Comparison of ENCODE assay signal across 13 mouse cellular contexts in the genomic region with DNA sequence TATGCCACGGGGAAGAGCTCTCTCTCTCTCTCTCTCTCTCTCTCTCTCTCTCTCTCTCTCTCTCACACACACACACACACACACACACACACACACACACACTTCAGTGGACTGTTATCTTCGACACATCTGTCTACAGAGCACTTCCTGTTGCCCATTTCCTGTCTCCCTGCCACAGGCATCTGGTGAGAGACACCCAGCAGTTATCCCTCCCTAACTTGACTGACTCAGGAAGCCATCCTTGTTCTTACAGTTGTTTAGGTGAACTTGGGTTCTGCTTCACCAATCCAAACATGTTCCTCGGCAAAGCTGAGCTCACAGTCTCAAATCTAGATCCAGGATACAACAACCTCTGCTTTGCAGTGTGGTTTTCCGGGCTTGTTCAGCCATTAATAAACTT.
"Had no signal": no experiment of that assay in that cellular context is flagged by ENCODE, and none has a peak within 500 bp of the region (broad histone marks: within the 10 kb centered on the region; RNA-seq: fewer than 3 reads in every experiment).

No protein-coding gene starts in this region.

- H3K27ac ChIP-seq: intestine, embryonic 15.5 days; kidney, embryonic 15.5 days; limb, embryonic 13.5 days; liver, embryonic 14.5 days; midbrain, embryonic 13.5 days; neural tube, embryonic 15.5 days; stomach, postnatal 0 days had no signal

- H3K27me3 ChIP-seq: intestine, embryonic 15.5 days; kidney, embryonic 15.5 days; limb, embryonic 13.5 days; midbrain, embryonic 13.5 days; neural tube, embryonic 15.5 days had no signal

- H3K9me3 ChIP-seq: intestine, embryonic 15.5 days; kidney, embryonic 15.5 days; limb, embryonic 13.5 days; midbrain, embryonic 13.5 days; neural tube, embryonic 15.5 days had no signal

- H3K9ac ChIP-seq: intestine, embryonic 15.5 days; kidney, embryonic 15.5 days; limb, embryonic 13.5 days; liver, embryonic 14.5 days; midbrain, embryonic 13.5 days; neural tube, embryonic 15.5 days had no signal

- H3K4me2 ChIP-seq: intestine, embryonic 15.5 days; kidney, embryonic 15.5 days; limb, embryonic 13.5 days; midbrain, embryonic 13.5 days; neural tube, embryonic 15.5 days had no signal

- H3K36me3 ChIP-seq: intestine, embryonic 15.5 days; kidney, embryonic 15.5 days; limb, embryonic 13.5 days; midbrain, embryonic 13.5 days; neural tube, embryonic 15.5 days had no signal

- H3K4me1 ChIP-seq: midbrain, embryonic 13.5 days; neural tube, embryonic 15.5 days had no signal

- H3K4me3 ChIP-seq: intestine, embryonic 15.5 days; kidney, embryonic 15.5 days; limb, embryonic 13.5 days; midbrain, embryonic 13.5 days; myocyte; neural tube, embryonic 15.5 days had no signal

- ATAC-seq: intestine, embryonic 15.5 days; midbrain, embryonic 13.5 days had no signal

- DNase-seq: kidney, adult 2 months; kidney, postnatal 25 days; layer of hippocampus, adult 9-11 months; layer of hippocampus, postnatal 36 days; thymus, postnatal 14 days had no signal
